Mouse (Mus musculus): ENCODE measurements around the gene B3gat3.
"Not testable (repeated sequence)": the region's sequence is repeated elsewhere in the genome, so short reads cannot be mapped to it uniquely, and the experiment has no call there.

B3gat3 gene

GRCm38 (mm10) chr19:8944062-8944461, 23.9 kb downstream of the B3gat3 start:
- DNase-seq = no peak

GRCm38 (mm10) chr19:8944750-8945149, 24.6 kb downstream of the B3gat3 start:
- peak; percentile 62 to 85 for DNase-seq

GRCm38 (mm10) chr19:8945251-8945650, 25.1 kb downstream of the B3gat3 start:
- DNase-seq = no peak

- no peak for DNase-seq
These were observed 26.8 kb downstream of the B3gat3 start for GRCm38 (mm10) chr19:8946929-8947328.

- no peak for DNase-seq
These were observed 30.0 kb downstream of the B3gat3 start for GRCm38 (mm10) chr19:8950190-8950589.

- DNase-seq = no peak
These were observed 32.1 kb downstream of the B3gat3 start for GRCm38 (mm10) chr19:8952241-8952640.

- DNase-seq = peak; percentile 92 to 95
These were observed 33.2 kb downstream of the B3gat3 start, which contains the start of gene Tut1 for GRCm38 (mm10) chr19:8953135-8954039. Gene Tut1, plus strand, starts transcription at chr19:8953847.

GRCm38 (mm10) chr19:8954171-8954570, 34.0 kb downstream of the B3gat3 start:
- DNase-seq = no peak

GRCm38 (mm10) chr19:8962256-8962655, 42.1 kb downstream of the B3gat3 start:
- no peak for DNase-seq

- peak in 1 of 2 experiments; percentile 16 for DNase-seq
These were observed 44.9 kb downstream of the B3gat3 start for GRCm38 (mm10) chr19:8965075-8965474.

- DNase-seq = peak; percentile 42 to 54
These were observed 45.6 kb downstream of the B3gat3 start for GRCm38 (mm10) chr19:8965771-8966170.

- DNase-seq = no peak
These were observed 46.0 kb downstream of the B3gat3 start for GRCm38 (mm10) chr19:8966198-8966589.

- DNase-seq = peak; percentile 98
These were observed 46.6 kb downstream of the B3gat3 start, which contains the start of gene Eef1g for GRCm38 (mm10) chr19:8966590-8967372. Gene Eef1g, plus strand, starts transcription at chr19:8967041.

GRCm38 (mm10) chr19:8967373-8967743, 47.2 kb downstream of the B3gat3 start:
- DNase-seq = no peak

GRCm38 (mm10) chr19:8967893-8968292, 47.7 kb downstream of the B3gat3 start:
- DNase-seq = no peak

GRCm38 (mm10) chr19:8972491-8972890, 52.3 kb downstream of the B3gat3 start:
- DNase-seq = not testable (repeated sequence)

GRCm38 (mm10) chr19:8974638-8975037, 54.5 kb downstream of the B3gat3 start:
- no peak for DNase-seq

GRCm38 (mm10) chr19:8975491-8975890, 55.3 kb downstream of the B3gat3 start:
- no peak for DNase-seq

- peak; percentile 72 to 75 for DNase-seq
These were observed 56.4 kb downstream of the B3gat3 start for GRCm38 (mm10) chr19:8976535-8976934.
